Mouse (Mus musculus) liver, embryonic 12.5 days (tissue): ENCODE data around the gene Pdf. TPM values are rescaled to one million over a fixed set of nuclear protein-coding genes. Genes with fewer than 3 reads are reported as not detected.

ENCODE experiments used
- ATAC-seq: fragments of 200-750 bp; cut with Nextera tagmentation; 2 replicates; pipeline ENCODE4 v1.8.0; 2017; ENCODE audit warnings: moderate number of reproducible peaks, mild to moderate bottlenecking, moderate library complexity
- H3K27ac ChIP-seq: fragments of 300-500 bp; sonication (generic); 2 replicates; pipeline ENCODE4 v1.5.1; 2016; ENCODE audit warnings: mild to moderate bottlenecking
- H3K27me3 ChIP-seq: fragments of 300-500 bp; sonication (generic); replicated peaks from 2 replicates; pipeline ENCODE4 v1.6.1; 2016; ENCODE audit warnings: mild to moderate bottlenecking, moderate library complexity
- H3K36me3 ChIP-seq: fragments of 300-500 bp; sonication (generic); 2 replicates; pipeline ENCODE4 v1.6.1; 2016; ENCODE audit warnings: mild to moderate bottlenecking, moderate library complexity
- H3K4me1 ChIP-seq: fragments of 300-500 bp; sonication (generic); 2 replicates; pipeline ENCODE4 v1.6.1; 2016
- H3K4me2 ChIP-seq: fragments of 300-500 bp; sonication (generic); 2 replicates; pipeline ENCODE4 v1.6.1; 2016; ENCODE audit warnings: mild to moderate bottlenecking, moderate library complexity
- H3K4me3 ChIP-seq: fragments of 300-500 bp; sonication (generic); 2 replicates; pipeline ENCODE4 v1.5.1; 2016; ENCODE audit warnings: mild to moderate bottlenecking, moderate library complexity
- H3K9ac ChIP-seq: fragments of 300-500 bp; sonication (generic); 2 replicates; pipeline ENCODE4 v1.6.1; 2016; ENCODE audit warnings: mild to moderate bottlenecking, moderate library complexity
- H3K9me3 ChIP-seq: fragments of 300-500 bp; sonication (generic); replicated peaks from 2 replicates; pipeline ENCODE4 v1.6.1; 2016; ENCODE audit warnings: mild to moderate bottlenecking, moderate library complexity
- WGBS: fragments of 180-500 bp; shearing (Covaris S2); methylation state at CpG from one replicate; pipeline ENCODE4 v1.1.7; 2016; ENCODE audit not compliant: insufficient replicate concordance; 5-methylcytosine and 5-hydroxymethylcytosine counted together
- polyA plus RNA-seq: library from polyadenylated mRNA; unstranded; fragments of >200 nt; fragmentation: Nextera tagmentation; extraction: Ambion mirVana; gene quantifications from 2 replicates; pipeline ENCODE4 v1.2.1, GENCODE M21; 2016

The Pdf gene
- polyA plus RNA-seq, 1 experiment from 2014 or later, result 35.4 TPM

DNA sequence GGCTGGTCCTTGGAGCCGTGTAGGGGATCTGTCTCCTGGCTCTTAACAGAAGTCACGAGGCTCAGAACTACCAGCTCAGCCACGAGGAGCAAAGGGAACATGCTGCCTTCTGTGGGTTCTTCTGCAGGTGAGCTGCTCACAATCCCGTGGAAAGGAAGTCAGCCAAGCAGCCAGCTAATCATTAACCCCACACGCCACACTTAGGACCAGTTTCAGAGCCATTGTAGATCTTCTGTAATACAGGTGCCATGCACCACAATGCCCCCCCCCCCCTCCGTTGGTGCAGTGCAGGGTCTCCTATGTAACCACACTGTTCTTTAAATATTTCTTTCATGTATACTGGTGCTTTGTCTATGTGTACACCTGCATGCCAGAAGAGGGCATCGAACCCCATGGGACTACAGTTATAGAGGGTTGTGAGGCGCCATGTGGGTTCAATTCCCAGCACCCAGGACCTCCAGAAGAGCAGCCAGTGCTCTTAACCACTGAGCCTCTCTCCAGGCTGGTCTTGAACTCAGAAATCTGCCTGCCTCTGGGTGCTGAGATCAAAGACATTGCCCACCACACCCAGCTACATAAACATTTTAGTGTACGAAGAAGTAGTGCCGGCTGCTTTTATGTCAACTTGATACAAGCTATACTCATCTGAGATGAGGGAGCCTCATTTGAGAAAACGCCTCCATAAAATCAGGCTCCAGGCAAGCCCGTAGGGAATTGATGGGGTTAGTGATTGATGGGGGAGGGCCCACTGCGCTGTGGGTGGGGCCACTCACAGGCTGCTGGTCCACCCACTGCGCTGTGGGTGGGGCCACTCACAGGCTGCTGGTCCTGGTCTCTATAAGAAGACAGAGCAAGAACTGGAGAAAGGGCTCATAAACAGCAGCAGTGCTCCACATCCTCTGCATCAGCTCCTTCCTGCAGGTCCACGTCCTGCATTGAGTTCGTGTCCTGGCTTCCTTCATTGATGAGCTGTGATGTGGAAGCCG is 17.4 kb upstream of the Pdf start, which contains the start of gene Tmed6:
Gene Tmed6, minus strand, starts transcription at position 134 of the 986 bp plus-strand sequence.
- Histone ChIP-seq H3K27ac (no peak within 1 kb of the TSS), H3K9ac (0 out of 2 replicates have a peak within 1 kb of the TSS, but pooled peaks have one; percentile 19), H3K4me2 (no peak within 1 kb of the TSS), H3K4me3 (no peak within 1 kb of the TSS), H3K36me3 (peaks cover 24% of the 10 kb centered on the region), H3K4me1 (peaks cover 12% of the 10 kb centered on the region), H3K9me3 (no peaks in the 10 kb centered on the region), H3K27me3 (no peaks in the 10 kb centered on the region)
- WGBS, result 49% methylated on average over 17 of the region's 17 CpGs
- peak; percentile 88 for ATAC-seq

DNA sequence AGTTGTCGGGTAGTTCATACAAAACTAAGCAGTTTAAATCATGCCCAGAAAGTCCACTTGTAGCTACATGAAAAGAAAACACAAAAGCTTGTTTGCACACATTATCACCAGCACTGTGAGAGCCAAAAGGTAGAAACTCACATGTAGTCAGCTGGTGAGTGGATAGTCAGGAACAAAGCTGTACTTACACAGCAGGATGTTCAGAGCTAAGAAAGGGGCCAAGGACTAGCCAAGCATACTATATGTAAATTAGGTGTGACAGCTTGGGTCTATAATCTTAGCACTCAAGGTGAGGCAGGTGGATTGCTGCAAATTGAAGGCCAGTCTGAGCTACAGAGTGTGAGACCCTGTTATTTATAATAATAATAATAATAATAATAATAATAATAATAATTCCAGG is 14.2 kb upstream of the Pdf start:
- ATAC-seq, result no peak
- Histone ChIP-seq H3K36me3 (peaks cover 30% of the 10 kb centered on the region), H3K27ac (no peak overlapping the region), H3K4me2 (no peak overlapping the region), H3K27me3 (no peaks in the 10 kb centered on the region), H3K9ac (no peak overlapping the region), H3K9me3 (no peaks in the 10 kb centered on the region), H3K4me1 (peaks cover 22% of the 10 kb centered on the region), H3K4me3 (no peak overlapping the region)
- 57% methylated on average over 1 of the region's 1 CpGs for WGBS

DNA sequence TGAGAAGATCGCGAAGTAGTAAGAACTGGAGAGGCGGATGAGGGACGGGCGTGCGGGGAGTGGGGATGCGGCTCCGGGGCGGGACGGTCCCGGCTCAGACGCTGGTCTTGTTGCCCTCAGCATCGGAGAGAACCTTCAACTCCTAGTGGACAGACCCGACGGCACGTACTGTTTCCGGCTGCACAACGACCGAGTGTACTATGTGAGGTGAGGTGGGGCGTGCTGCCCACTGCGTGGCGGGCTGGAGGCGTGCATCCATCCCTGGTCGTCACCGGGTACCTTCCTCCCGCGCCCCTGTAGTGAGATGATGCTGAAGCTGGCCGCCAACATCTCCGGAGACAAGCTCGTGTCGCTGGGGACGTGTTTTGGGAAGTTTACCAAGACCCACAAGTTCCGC is 8.6 kb upstream of the Pdf start:
- WGBS, result under 1% methylated on average over 33 of the region's 33 CpGs

DNA sequence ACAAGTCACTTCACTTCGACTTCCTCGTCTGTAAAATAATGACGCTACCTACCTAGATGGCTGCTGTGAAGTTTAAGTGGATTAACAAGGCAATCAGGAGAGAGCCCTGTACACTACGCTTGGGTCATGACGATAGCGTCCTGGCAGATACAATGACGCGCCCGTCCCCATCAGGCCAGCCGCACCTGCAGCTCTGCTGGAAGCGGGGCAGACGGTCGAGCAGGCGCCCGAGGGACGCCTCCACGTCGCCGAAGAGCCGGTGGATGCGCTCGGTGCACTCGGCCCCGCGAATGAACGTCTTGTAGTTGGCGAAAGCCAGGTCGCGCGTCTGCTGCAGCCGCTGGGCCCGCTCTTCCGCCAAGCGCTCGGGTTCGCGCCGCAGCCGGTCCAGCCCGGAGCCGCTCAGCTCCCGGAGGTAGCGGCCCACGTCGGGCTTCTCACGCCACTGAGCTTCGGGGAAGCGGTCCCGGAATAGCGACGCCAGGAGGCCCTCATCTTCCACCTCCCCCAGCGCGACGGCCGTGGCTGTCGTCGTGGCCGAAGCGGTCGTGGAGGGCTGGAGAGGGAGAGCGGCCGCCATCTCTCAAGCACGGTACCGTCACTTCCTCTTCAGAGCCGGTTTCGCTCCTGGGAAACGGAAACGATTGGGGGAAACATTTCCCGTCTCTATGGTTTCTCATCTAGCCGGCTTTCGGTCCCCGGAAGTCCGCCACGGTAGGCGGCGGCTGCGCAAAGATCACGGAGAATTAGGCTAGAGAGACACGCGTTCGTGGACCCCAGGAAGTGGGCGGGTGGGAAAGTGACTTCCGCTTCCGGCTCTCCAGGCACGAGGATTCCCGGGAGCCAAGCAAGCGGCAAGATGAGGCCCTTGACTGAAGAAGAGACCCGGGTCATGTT is 7.9 kb upstream of the Pdf start, which contains the start of the genes Cog8 and Nip7:
Gene Cog8, minus strand, starts transcription at position 614 of the 897 bp plus-strand sequence.
Gene Nip7, plus strand, starts transcription at position 802 of the 897 bp plus-strand sequence.
- WGBS, result under 1% methylated on average over 88 of the region's 88 CpGs
- peak; percentile 89 for ATAC-seq

More for the DNA sequence above, 8.6 kb upstream of the Pdf start:
- Histone ChIP-seq H3K9me3 (no peaks in the 10 kb centered on the region; the same call in 1 of the 2 replicates), H3K27ac (peak overlapping the region; percentile 60), H3K27me3 (no peaks in the 10 kb centered on the region), H3K4me3 (peak overlapping the region; percentile 96), H3K4me2 (peak overlapping the region; percentile 91), H3K4me1 (peaks cover 31% of the 10 kb centered on the region), H3K9ac (peak overlapping the region; percentile 91), H3K36me3 (peaks cover 63% of the 10 kb centered on the region)
- ATAC-seq, result peak; percentile 51

DNA sequence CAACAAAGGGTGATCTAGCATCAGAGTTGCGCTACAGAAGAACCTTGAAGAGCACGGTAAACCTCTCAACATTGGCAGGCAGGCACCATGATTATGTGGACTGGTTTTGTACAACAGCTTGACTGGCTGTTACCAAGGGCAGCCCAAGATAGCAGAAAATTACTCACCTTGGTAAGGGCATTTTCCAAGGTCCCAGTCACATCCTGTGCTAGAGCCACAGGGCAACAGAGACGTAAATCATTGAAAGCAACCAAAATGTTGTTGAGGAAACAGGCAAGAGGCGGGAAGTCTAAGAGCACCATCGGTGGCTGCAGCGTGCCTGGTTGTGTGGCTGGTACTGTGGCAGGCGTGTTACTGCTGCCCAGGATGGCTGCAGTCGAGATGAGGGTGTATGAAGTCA is 3.6 kb upstream of the Pdf start:
- Histone ChIP-seq H3K4me1 (peaks cover 43% of the 10 kb centered on the region), H3K9ac (no peak overlapping the region), H3K27ac (no peak overlapping the region), H3K4me3 (no peak overlapping the region), H3K4me2 (no peak overlapping the region), H3K36me3 (peaks cover 65% of the 10 kb centered on the region), H3K9me3 (no peaks in the 10 kb centered on the region; the same call in 1 of the 2 replicates), H3K27me3 (no peaks in the 10 kb centered on the region)
- WGBS, result 92% methylated on average over 8 of the region's 8 CpGs
- no peak for ATAC-seq

More for the DNA sequence above, 7.9 kb upstream of the Pdf start, which contains the start of the genes Cog8 and Nip7:
- Histone ChIP-seq H3K4me3 (peak within 1 kb of the TSS; percentile 96), H3K4me1 (peaks cover 31% of the 10 kb centered on the region), H3K27me3 (no peaks in the 10 kb centered on the region), H3K4me2 (peak within 1 kb of the TSS; percentile 91), H3K9ac (peak within 1 kb of the TSS; percentile 91), H3K27ac (peak within 1 kb of the TSS; percentile 82), H3K36me3 (peaks cover 69% of the 10 kb centered on the region), H3K9me3 (no peaks in the 10 kb centered on the region; the same call in 1 of the 2 replicates)

DNA sequence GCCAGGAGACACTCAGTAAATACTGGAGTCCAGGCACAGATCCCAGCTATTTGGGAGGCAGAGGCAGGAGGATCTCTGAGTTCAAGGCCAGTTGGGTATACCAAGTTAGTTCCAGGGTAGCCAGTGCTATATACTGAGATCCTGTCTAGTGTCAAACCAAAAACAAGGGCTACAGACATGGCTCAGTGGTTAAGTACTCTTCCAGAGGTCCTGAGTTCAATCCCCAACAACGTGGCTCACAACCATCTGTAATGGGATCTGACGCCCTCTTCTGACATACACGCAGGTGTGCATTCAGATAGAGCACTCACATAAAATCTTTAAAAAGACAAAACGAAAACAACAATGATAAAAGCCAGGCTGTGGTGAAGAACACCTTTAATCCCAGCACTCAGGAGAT is 1.1 kb upstream of the Pdf start:
- Histone ChIP-seq H3K4me3 (peak overlapping the region; percentile 80), H3K9ac (no peak overlapping the region), H3K4me2 (peak overlapping the region; percentile 96), H3K4me1 (peaks cover 47% of the 10 kb centered on the region), H3K9me3 (no peaks in the 10 kb centered on the region; the same call in 1 of the 2 replicates), H3K36me3 (peaks cover 83% of the 10 kb centered on the region), H3K27ac (peak overlapping the region; percentile 91), H3K27me3 (no peaks in the 10 kb centered on the region)
- ATAC-seq, result no peak
- 80% methylated on average over 4 of the region's 4 CpGs for WGBS

DNA sequence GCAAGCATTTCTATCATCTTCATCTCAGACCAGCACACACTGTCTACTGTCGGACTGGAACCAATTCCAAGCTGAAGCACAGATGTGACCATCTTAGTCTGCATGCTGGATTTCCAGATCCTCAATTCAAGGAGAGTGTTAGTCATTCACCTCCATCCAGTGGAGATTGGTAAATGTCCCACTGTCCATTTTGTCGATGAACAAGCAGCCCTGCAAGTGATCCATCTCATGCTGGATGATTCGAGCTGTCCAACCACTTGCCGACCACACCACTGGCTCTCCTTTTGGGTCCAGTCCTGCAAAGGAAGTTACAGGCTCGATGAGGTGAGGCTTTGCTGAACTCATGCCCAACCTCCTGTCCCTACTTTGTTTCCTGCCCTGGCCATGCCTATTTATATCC is 1.4 kb downstream of the Pdf start:
- ATAC-seq, result no peak
- H3K27me3 ChIP-seq, result no peaks in the 10 kb centered on the region
- peaks cover 83% of the 10 kb centered on the region for H3K36me3 ChIP-seq
- WGBS, result 66% methylated on average over 5 of the region's 5 CpGs
- peak overlapping the region; percentile 80; the same call in 1 of the 2 replicates for H3K4me3 ChIP-seq
- H3K4me2 ChIP-seq, result peak overlapping the region; percentile 96
- no peak overlapping the region for H3K27ac ChIP-seq
- H3K9ac ChIP-seq, result 0 out of 2 replicates have a peak overlapping the region, but pooled peaks have one; percentile 87
- H3K9me3 ChIP-seq, result no peaks in the 10 kb centered on the region; the same call in 1 of the 2 replicates
- H3K4me1 ChIP-seq, result peaks cover 45% of the 10 kb centered on the region

DNA sequence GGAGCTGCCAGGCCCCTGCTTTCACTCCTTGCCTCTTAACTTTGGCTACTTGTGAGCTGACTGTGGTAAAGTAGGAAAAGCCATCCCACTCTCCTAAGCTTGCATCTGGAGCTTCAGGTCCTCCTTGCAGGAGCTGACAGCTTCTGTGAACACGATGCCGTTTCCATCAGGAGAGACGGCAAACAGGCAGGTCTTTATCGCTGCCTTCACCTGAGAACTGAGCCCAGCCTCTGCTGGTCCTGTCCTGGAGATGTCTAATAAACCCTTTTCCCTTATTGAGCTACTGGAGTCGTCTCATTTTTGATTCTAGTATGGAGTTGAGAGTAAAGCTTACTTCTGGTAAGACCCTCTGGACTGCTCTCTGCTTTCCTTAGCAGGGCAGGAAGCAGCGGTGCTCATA is 2.9 kb downstream of the Pdf start:
- H3K9ac ChIP-seq, result no peak overlapping the region
- no peaks in the 10 kb centered on the region for H3K27me3 ChIP-seq
- peaks cover 83% of the 10 kb centered on the region for H3K36me3 ChIP-seq
- H3K4me1 ChIP-seq, result peaks cover 45% of the 10 kb centered on the region
- no peak overlapping the region for H3K4me2 ChIP-seq
- no peak overlapping the region for H3K4me3 ChIP-seq
- ATAC-seq, result no peak
- no peak overlapping the region for H3K27ac ChIP-seq
- H3K9me3 ChIP-seq, result no peaks in the 10 kb centered on the region
- WGBS, result 88% methylated on average over 6 of the region's 6 CpGs

DNA sequence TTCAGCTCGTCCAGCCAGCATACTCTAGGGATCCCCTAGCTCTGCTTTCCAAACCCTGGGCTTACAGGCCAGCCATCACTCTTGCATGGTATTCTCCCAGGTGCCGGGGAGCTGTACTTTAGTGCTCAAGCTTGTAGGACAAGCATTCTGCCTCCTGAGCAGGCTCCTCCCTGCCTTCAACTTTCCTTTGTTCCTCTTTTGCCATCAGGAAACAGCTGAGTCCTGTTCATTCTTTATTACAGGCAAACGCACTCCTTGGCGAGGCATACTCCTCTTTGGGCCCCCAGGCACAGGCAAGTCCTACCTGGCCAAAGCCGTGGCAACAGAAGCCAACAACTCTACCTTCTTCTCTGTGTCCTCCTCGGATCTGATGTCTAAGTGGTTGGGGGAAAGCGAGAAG is 7.8 kb downstream of the Pdf start:
- peaks cover 87% of the 10 kb centered on the region for H3K36me3 ChIP-seq
- no peaks in the 10 kb centered on the region for H3K9me3 ChIP-seq
- no peak overlapping the region for H3K27ac ChIP-seq
- H3K4me3 ChIP-seq, result no peak overlapping the region
- H3K9ac ChIP-seq, result no peak overlapping the region
- no peak for ATAC-seq
- WGBS, result 64% methylated on average over 7 of the region's 7 CpGs
- peaks cover 4% of the 10 kb centered on the region for H3K4me1 ChIP-seq
- H3K4me2 ChIP-seq, result no peak overlapping the region
- H3K27me3 ChIP-seq, result no peaks in the 10 kb centered on the region

DNA sequence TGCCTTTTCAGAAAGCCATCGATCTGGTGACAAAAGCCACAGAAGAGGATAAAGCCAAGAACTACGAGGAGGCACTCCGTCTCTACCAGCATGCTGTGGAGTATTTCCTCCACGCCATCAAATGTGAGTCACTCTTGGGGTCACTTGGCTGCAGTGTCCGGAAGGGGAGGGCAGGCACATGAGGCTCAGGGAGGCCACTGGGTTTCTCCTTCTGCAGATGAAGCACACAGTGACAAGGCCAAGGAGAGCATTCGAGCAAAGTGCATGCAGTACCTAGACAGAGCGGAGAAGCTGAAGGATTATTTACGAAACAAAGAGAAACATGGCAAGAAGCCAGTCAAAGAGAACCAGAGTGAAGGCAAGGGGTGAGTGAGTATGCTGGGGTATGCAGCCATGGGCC is 11.8 kb downstream of the Pdf start:
- Histone ChIP-seq H3K27me3 (no peaks in the 10 kb centered on the region), H3K4me3 (no peak overlapping the region), H3K27ac (no peak overlapping the region), H3K9ac (no peak overlapping the region), H3K4me1 (peaks cover 17% of the 10 kb centered on the region), H3K36me3 (peaks cover 51% of the 10 kb centered on the region), H3K9me3 (no peaks in the 10 kb centered on the region), H3K4me2 (no peak overlapping the region)
- 76% methylated on average over 8 of the region's 8 CpGs for WGBS
- ATAC-seq, result no peak

DNA sequence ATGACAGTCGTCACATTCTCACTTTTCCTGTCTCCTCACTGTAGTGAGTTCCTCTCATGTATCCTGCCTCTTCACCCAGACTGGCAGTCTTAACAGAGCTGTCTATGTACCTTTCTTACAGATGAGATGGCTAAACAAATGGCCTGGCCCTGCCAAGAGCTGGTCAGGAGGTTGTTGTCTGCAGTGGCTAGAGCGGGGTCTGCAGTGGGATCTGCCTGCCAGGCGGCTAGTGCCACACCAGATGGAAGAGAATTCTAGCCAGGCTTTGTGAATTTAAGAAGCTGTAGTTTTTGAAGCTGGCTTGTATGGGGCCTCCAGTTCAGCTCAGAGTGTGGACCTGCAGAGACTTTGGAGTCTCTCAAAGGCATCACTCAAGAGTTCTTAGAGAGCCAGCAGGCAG is 12.8 kb downstream of the Pdf start:
- WGBS, result 80% methylated on average over 3 of the region's 3 CpGs
- no peak for ATAC-seq
- no peak overlapping the region for H3K27ac ChIP-seq

More for the DNA sequence above, 12.8 kb downstream of the Pdf start:
- H3K4me2 ChIP-seq, result no peak overlapping the region
- H3K9me3 ChIP-seq, result no peaks in the 10 kb centered on the region
- no peaks in the 10 kb centered on the region for H3K27me3 ChIP-seq
- peaks cover 41% of the 10 kb centered on the region for H3K36me3 ChIP-seq
- H3K4me1 ChIP-seq, result peaks cover 21% of the 10 kb centered on the region
- H3K9ac ChIP-seq, result no peak overlapping the region
- no peak overlapping the region for H3K4me3 ChIP-seq
